Mouse (Mus musculus): ENCODE results near the gene Rapgef5.

Gene Rapgef5

GRCm38 (mm10) chr12:117531106-117531505, 14.8 kb downstream of the Rapgef5 start:
- no peak for DNase-seq

GRCm38 (mm10) chr12:117533176-117534086, 17.2 kb downstream of the Rapgef5 start:
- DNase-seq = peak; percentile 60

GRCm38 (mm10) chr12:117534087-117534751, 17.9 kb downstream of the Rapgef5 start:
- DNase-seq = peak; percentile 47

DNA sequence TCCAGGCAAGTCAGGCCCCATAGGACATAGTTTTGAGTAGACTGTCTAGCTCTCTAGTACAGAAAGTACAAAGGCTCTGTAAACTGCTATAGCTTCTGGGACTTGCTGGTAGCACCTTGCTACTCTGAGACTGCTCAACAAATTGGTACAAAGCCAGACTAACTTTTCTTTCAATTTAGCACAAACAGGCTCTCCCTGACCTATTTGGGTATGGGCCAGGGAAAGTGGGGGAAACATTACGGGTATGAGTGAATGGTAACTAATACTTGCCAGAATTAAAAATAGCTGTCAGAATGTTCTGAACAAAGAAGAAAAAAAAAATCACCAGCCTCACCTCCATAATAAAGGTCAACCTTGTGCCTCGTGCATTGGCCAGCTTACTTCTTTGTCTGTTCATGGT, 24.1 kb downstream of the Rapgef5 start:
- peak; percentile 60 for DNase-seq

DNA sequence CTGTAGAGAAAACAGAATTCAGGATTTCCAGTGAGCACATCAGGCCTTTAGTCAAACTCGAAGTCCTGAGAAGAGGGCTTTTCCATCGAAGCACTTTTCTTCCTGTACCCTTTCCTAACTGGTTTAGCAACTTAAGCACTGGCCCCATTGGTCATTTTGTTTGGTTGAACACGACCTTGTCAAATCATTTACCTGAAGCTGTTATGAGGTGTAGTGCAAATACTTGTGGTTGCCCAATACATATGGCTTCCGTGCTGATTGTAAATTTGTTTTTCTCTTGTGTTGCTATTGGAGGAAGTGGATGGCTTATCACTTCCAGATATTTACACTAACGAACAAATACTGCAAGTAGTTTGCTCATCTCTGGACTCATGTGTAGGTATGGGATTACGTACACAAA, 29.0 kb downstream of the Rapgef5 start:
- peak; percentile 80 for DNase-seq

DNA sequence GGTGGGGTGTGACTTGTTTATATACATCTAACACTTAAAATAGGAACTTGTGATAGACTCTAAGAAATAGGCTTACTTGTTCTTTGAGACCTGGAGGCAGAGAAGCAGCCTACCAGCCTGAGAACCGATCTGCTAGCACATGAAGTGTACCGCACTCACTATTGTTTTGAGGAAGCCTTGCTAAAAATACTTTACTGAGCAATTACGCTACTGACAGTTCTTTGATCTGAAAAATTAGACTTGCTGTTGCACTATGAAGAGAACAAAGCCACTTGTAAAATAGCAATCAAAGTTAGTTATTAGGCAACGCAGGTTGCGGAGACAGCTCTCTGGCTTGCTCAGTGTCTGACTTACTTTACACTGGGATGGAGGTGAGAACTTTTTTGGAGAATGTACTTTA, 37.1 kb downstream of the Rapgef5 start:
- DNase-seq = no peak

DNA sequence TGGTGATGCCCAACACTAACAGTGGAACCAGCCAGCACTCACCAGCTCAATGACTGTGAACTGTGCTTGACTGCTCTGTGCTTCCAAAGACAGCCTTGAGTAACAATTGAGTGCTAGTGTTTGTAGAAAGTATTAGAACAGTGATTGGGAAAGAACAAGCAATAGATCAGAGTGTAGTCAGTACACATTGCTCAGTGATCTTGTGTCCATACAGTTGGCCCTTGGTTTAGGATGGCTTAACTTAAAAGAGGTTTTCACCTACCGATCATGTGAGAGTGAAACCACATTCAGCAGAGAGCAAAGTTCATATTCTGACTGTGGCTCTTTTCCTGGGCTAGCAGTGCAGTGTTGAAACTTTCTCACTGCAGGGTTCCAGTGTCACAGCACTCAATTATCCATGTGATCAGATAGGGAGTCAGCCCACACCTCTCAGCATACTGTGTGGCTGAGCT, 38.4 kb downstream of the Rapgef5 start:
- peak; percentile 33 for DNase-seq

DNA sequence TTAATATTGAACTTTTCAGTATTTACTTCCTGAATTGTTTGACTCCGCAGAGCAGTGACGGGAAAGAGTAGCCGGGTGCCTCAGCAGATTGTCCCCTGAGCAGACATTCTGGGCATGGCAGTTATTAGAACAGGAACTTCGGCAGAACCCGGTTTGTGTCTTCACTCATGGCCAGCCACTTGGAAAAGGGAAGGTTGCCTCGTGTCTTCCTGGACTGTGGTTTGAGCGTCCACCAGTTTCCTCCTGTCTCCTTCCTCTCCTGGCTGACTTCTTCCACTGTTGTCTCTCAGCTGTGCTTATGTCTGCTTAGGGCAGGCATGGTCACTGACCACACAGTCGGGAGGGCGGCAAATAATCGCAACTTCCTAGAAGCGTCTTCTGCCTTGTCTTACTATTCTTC, 44.2 kb downstream of the Rapgef5 start:
- peak; percentile 66 for DNase-seq

- no peak for DNase-seq
Observed at GRCm38 (mm10) chr12:117561411-117562059, 45.3 kb downstream of the Rapgef5 start.

DNA sequence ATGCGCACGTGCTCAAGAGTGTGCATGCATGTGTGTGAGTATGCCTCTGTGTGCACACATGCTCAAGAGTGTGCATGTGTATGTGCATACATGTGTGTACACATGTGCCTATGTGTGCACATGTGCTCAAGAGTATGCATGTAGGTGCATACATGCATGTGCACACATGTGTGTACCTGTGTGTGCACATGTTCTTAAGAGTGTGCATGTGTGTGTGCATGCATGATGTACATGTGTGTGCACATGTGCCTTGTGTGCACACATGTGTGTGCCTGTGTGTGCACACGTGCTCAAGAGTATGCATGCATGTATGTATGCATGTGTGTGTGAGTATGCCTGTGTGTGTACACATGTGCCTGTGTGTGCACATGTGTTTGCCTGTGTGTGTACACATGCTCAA, 45.8 kb downstream of the Rapgef5 start:
- DNase-seq = no peak

GRCm38 (mm10) chr12:117563859-117564258, 47.6 kb downstream of the Rapgef5 start:
- DNase-seq = no peak

DNA sequence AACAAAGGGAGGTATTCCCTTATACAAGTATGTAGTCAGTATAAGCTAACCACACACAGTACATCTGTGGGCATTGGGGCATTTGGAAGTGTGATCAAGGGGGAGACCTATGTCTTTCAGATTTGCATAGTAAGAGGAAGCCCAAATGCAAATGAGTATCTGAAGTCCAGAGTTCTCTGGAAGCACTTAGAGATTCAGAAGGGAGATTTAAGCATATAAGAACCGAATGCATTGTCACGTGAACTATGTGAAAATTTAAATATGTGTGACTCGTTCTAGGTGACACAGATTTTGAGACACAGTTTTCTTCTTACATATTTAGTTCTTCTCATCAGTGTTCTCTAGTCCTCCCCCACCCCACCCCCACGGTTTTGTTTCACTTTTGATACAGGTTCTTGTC, 50.0 kb downstream of the Rapgef5 start:
- no peak for DNase-seq

- no peak for DNase-seq
Observed at GRCm38 (mm10) chr12:117569671-117570070, 53.4 kb downstream of the Rapgef5 start.

- no peak for DNase-seq
Observed at GRCm38 (mm10) chr12:117584256-117584655, 68.0 kb downstream of the Rapgef5 start.

GRCm38 (mm10) chr12:117585390-117585789, 69.1 kb downstream of the Rapgef5 start:
- DNase-seq = no peak

GRCm38 (mm10) chr12:117586124-117586523, 69.8 kb downstream of the Rapgef5 start:
- DNase-seq = peak; percentile 89

DNA sequence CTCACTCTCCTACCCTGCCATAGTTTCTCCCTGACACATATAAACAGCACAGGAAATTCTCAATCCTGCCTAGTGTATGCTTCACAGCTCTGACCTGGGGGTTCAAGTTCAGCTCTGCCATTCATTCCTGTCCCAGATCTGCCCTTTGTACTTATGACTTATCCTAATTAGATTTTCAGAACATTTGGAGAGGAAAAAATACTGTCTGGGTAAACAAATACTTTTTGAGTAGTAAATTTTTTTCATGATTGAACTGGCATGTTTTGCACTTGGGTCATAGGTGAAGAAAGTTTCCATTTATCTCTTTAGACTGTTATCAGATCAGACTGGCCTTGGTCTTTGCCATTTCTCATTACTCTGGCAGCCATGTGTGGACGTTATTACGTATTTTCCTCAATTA, 72.9 kb downstream of the Rapgef5 start:
- no peak for DNase-seq

- no peak for DNase-seq
Observed at GRCm38 (mm10) chr12:117592019-117592418, 75.7 kb downstream of the Rapgef5 start.

DNA sequence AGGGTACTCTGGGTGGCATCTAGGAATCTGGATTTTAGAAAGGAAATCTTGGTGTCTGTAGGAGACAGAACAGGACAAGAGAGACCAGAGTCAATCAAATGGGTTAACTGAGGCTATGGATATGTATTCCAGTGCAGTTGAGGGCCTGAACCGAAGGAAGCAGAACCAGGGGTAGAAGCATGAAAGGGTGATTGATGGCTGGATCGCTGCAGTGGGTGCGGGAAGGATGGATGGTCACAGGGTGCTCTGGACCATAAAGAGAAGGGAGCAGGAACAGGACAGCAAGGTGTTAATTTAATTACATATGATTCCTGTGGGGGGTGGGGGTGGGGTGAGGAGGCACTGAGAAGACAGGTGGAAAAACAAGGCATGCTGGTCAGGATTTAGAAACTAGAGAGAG, 76.3 kb downstream of the Rapgef5 start:
- no peak for DNase-seq

DNA sequence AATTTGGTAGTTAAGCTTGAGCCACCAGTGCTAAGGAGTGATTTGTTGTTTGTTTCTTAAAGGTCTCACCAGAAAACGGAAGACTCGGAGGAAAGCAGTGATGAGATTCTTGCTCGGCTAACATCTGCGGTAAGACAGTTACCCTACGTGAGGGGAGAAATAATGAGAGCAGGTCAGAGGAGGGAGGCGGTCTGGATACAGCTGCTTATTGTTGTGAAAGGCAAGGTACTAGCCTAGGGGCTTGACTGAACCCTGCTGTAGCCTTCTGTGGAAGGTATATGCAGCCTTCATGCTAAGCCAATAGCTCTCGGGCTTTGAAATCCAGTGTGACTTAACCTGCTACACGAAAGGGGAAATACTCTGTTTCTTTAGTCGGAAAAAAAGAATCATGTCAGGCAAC, 78.9 kb downstream of the Rapgef5 start:
- no peak for DNase-seq

- no peak for DNase-seq
Observed at GRCm38 (mm10) chr12:117598190-117598589, 81.9 kb downstream of the Rapgef5 start.

DNA sequence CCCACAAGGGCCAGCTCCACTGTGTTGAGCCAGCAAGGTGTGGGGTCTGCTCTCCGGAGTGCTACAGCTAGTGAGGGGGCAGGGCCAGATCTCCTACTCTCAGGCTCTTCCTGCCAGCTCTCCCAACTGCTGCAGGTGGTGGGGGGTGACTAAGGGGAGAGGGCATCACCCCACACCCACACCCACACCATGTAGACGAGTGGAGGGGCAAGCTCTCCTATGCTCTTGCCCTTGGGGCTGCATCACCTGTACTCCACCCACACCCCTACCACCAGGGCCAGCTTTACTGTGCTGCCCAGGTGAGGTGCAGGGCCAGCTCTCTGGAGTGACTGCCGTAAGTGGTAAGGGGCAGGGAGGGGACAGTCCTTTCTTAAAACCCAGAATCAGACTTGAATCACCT, 89.7 kb downstream of the Rapgef5 start:
- no peak for DNase-seq

GRCm38 (mm10) chr12:117612715-117613114, 96.4 kb downstream of the Rapgef5 start:
- no peak for DNase-seq
